Mouse (Mus musculus): ENCODE data around the gene N4bp1.

Gene N4bp1

GRCm38 (mm10) chr8:86826538-86826937 lies 58.5 kb downstream of the N4bp1 start:
- no peak for DNase-seq (ENCODE audit: low read depth, low spot score)

GRCm38 (mm10) chr8:86825674-86826448 lies 59.2 kb downstream of the N4bp1 start:
- no peak for DNase-seq (ENCODE audit: low read depth, low spot score)

- no peak for DNase-seq (ENCODE audit: low read depth, low spot score)
Measured at GRCm38 (mm10) chr8:86824735-86825134, 60.3 kb downstream of the N4bp1 start.

GRCm38 (mm10) chr8:86820756-86821201 lies 64.3 kb downstream of the N4bp1 start:
- no peak for DNase-seq (ENCODE audit: low read depth, low spot score)

GRCm38 (mm10) chr8:86820186-86820755 lies 64.8 kb downstream of the N4bp1 start:
- DNase-seq (ENCODE audit: low read depth, low spot score): no peak

- no peak for DNase-seq (ENCODE audit: low read depth, low spot score)
Measured at GRCm38 (mm10) chr8:86819426-86819825, 65.6 kb downstream of the N4bp1 start.

- DNase-seq (ENCODE audit: low read depth, low spot score): no peak
Measured at GRCm38 (mm10) chr8:86808990-86809960, 75.8 kb downstream of the N4bp1 start.

- DNase-seq (ENCODE audit: low read depth, low spot score): no peak
Measured at GRCm38 (mm10) chr8:86808239-86808638, 76.8 kb downstream of the N4bp1 start.

- DNase-seq (ENCODE audit: low read depth, low spot score): no peak
Measured at GRCm38 (mm10) chr8:86801988-86802387, 83.1 kb downstream of the N4bp1 start.

- DNase-seq (ENCODE audit: low read depth, low spot score): no peak
Measured at GRCm38 (mm10) chr8:86800966-86801365, 84.1 kb downstream of the N4bp1 start.

GRCm38 (mm10) chr8:86798141-86798540 lies 86.9 kb downstream of the N4bp1 start:
- no peak for DNase-seq (ENCODE audit: low read depth, low spot score)

- no peak for DNase-seq (ENCODE audit: low read depth, low spot score)
Measured at GRCm38 (mm10) chr8:86797705-86798104, 87.4 kb downstream of the N4bp1 start.

GRCm38 (mm10) chr8:86794716-86795115 lies 90.3 kb downstream of the N4bp1 start:
- DNase-seq (ENCODE audit: low read depth, low spot score): no peak

GRCm38 (mm10) chr8:86791542-86791941 lies 93.5 kb downstream of the N4bp1 start:
- peak; percentile 74 for DNase-seq (ENCODE audit: low read depth, low spot score)

- DNase-seq (ENCODE audit: low read depth, low spot score): no peak
Measured at GRCm38 (mm10) chr8:86789576-86789975, 95.5 kb downstream of the N4bp1 start.

- no peak for DNase-seq (ENCODE audit: low read depth, low spot score)
Measured at GRCm38 (mm10) chr8:86787891-86788420, 97.1 kb downstream of the N4bp1 start.

GRCm38 (mm10) chr8:86786498-86786897 lies 98.6 kb downstream of the N4bp1 start:
- DNase-seq (ENCODE audit: low read depth, low spot score): no peak

GRCm38 (mm10) chr8:86781094-86781493 lies 104.0 kb downstream of the N4bp1 start:
- no peak for DNase-seq (ENCODE audit: low read depth, low spot score)

- DNase-seq (ENCODE audit: low read depth, low spot score): no peak
Measured at GRCm38 (mm10) chr8:86779207-86779606, 105.9 kb downstream of the N4bp1 start.

GRCm38 (mm10) chr8:86769945-86770715 lies 114.9 kb downstream of the N4bp1 start:
- DNase-seq (ENCODE audit: low read depth, low spot score): no peak

- DNase-seq (ENCODE audit: low read depth, low spot score): no peak
Measured at GRCm38 (mm10) chr8:86768499-86768898, 116.6 kb downstream of the N4bp1 start.
